Mouse (Mus musculus): Measurements from ENCODE around the gene Zfp598.

The Zfp598 gene

DNA sequence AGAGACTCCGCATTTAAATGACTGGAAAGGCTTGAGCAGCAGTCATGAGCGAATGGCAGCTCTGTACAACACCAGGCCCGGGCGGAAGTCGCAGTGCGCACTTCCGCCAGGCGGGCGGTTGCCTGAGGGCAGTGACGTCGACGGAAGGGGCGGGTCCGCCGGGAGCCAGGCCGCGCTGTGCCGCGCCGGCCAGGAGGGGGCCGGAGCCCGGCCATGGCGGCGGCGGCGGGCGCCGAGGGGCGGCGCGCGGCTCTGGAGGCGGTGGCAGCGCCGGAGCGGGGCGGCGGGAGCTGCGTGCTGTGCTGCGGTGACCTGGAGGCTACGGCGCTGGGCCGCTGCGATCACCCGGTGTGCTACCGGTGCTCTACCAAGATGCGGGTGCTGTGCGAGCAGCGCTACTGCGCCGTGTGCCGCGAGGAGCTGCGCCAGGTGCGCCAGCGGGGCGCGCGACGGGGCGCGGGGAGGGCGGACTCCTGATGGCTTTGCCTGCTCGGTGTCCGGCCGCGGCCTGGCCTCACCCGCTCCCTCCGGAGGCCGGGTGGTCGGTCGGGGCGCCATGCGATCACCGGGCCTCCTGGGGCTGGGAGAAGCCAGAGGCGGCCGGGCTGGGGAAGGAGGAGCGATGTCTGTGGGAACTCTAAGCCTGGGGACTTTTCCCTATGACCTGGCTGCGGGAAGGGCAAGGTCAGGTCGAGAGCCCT, at the start of gene Zfp598:
Zfp598 (plus strand) TSS at position 143 of the 701 bp plus-strand sequence.
- peak; percentile 93 for DNase-seq

DNA sequence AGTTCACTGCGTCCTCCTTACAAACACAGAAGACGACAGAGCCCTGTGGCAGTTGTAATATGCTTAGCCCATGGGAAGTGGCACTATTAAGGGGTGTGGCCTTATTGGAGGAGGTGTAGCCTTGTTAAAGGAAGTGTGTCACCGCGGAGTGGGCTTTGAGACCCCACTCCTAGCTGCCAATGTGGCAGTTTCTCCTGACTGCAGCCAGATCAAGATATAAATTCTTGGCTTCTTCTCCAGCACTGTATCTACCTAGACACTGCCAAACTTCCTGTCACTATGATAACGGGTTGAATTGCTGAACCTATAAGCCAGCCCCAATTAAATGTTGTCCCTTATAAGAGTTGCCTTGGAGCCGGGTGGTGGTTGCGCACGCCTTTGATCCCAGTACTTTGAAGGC, 44.0 kb upstream of the Zfp598 start:
- no peak for DNase-seq

DNA sequence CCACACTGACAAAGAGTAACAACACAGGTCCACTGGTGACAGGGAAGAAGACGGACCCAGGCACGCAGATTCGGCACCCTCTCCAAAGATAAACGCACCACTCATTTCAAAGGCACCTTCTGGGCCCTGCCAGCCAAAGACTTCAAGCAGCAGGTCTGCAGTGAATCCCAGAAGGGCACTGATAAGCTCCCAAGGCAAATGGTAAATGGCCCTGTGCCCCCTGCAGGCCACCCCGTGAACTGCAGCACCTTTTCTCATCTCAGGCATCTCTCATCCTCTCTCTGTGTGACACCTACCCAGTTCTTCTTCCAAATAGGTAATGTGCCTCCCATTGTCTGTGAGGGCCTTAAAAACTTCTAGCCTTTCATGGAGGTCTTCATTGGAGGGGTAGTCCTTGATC, 40.8 kb upstream of the Zfp598 start:
- DNase-seq: peak; percentile 81

DNA sequence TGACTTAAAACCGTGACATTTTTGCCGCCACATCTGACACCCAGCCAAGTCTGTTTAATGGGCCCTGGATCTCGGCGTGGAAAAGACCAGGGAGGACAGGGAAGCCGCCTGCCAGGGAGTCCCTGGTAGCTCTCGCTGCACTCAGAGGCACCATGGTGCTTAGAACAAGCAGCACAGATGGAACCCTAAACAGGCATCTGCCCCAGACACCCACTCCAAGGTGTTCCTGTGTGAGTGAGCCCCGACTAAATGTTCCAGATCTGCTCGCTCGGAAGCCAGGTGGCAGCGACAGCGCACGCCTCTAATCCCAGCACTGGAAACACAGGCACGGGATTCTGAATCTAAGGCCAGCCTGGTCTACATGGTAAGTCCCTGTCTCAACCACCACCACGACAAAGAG, 39.4 kb upstream of the Zfp598 start:
- DNase-seq: no peak

DNA sequence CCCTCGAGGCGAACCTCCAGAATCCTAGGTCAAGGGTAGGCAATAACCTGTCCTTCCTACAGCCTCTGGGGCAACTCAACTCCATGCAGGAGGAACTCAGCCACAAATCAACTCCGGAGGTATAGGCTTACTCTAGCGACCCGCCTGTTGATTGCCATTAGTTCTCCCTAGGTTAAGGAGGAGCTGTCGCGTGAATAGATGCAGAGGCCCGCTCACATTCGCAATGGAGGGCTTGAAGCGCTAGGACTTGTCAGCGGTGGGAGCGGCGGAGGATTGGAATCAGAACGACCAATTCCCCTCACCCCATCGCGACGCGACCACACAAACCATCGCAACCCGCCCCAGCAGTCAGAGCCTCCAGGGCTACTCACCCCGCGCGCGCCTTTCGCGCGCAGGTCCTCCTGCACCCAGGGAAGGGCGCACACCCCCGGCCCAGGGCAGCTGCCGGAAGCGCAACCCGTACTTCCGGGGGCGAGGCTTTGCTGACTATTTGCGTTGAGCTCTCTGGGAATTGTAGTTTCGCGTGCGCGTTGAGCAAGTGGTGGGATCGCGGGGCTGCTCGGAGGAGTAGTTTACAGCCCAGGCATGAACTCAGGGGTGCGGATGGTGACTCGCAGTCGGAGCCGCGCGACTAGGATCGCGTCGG, 37.2 kb upstream of the Zfp598 start, which contains the start of the genes Tsc2 and Nthl1:
Tsc2 (minus strand) TSS at position 464 of the 646 bp plus-strand sequence.
Nthl1 (plus strand) TSS at position 514 of the 646 bp plus-strand sequence.
- DNase-seq: peak; percentile 69

DNA sequence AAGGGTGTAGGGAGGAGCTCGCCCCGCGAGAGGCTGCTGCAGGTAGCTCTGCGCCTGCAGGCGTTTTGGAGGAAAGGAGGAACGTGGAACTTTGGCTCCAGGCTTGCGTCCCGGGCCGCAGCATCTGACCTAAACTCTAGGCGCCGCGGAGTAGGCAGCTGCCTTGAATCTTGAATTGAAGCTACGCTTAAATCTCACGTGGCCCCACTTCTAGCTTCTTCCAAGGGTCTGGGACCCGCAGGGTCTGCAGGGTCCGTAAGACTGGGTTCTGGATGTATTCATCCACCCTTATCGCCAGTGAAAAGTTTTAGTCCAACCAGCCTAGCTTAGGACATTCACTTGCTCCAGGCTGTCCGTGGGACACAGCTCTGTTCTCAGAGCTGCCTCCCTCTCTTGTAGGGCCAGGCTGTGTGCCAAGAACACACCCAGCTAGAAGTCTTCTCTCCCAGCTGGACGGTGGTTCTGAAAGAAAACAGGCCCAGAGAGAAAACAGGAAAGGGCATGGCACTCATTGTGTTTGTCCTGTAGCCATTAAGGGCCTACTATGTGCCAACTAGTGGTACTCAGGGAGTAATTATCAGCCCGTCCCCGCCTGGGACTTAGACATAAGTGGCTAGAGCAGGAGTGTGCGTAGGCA, 36.6 kb upstream of the Zfp598 start:
- DNase-seq: no peak

DNA sequence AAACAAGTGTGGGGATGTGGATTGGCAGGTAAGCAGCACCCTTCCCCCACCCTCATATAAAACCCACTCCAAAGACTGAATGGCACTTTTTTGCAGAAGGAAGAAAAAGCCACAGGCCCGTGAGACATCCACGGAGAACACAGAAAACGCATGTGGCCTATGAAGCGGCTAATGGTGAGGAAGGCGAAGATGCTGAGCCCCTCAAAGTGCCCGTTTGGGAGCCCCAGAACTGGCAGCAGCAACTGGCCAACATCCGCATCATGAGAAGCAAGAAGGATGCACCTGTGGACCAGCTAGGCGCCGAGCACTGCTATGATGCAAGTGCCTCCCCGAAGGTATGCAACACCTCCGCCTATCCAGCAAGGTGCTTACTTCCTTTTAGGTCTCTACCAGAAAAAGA, 35.7 kb upstream of the Zfp598 start:
- DNase-seq: no peak

DNA sequence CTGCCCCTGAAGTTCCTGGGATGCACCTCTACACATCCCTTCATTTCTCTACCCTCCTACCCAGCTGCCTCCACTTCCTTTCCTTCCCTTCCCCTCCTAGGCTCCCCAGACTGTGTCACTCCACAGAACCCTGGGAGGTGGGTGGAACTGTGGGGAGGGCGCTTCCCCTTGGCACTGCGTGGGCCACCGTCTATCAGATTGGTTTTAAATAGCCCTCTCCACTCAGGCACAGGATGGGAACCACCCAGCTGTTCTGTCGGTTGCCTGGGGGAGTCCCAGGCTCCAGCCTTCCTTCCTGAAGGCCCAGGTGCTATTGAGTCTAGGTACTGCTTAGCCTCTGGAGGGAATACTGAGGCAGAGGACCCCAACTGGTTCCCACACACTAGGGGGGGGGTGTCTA, 34.5 kb upstream of the Zfp598 start:
- DNase-seq: no peak

DNA sequence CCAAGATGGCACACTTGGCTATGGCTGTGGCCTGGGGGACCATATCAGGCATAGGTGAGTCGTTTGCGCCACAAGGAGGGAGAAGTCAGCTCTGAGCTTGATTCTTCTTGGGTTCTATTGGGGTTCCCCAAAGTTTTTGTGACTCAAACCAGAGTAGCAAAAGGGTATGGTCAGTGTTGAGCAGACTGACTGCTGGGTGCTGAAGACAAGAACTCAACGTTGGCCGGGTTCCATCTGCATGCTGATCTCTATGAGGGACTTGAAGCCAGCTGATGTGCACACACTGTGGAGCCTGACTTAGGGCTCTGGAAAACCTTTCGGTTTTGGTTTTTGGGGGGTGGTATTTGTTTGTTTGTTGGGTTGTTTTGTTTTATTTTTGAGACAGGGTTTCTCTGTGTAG, 33.8 kb upstream of the Zfp598 start:
- no peak for DNase-seq

DNA sequence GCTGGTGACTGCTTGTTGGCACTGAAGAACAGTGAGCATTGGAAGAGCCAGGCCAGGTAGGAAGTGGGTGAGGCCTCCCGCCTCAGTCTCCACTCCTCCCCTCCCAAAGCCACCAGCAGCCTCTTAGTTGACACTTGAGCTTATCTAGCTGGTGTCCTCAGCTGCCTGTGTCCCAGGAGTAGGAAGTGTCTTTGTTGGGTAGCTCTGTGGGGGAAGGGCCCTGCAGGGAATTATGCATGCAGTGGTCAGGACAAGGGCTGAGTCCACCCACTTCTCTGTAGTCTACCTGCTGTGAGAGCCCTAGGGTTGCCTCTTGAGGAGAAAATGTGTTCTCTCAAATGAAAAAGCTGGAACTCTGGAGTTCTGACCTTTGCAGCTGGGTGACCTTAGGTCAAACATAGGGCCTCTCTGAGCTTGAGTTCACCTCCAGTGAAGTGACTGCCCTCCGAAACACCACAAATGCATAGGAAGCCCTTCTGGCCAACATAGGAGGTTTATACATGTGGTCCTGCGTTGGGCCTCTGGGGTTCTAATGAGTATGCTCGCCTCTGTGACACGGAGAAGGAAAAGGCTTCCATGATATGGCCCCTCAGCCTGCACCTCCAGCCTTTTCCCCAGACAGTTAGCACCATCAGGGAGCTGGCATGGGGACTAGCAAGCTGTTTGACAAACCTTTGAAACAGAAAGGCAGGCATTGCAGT, 32.6 kb upstream of the Zfp598 start:
- no peak for DNase-seq

DNA sequence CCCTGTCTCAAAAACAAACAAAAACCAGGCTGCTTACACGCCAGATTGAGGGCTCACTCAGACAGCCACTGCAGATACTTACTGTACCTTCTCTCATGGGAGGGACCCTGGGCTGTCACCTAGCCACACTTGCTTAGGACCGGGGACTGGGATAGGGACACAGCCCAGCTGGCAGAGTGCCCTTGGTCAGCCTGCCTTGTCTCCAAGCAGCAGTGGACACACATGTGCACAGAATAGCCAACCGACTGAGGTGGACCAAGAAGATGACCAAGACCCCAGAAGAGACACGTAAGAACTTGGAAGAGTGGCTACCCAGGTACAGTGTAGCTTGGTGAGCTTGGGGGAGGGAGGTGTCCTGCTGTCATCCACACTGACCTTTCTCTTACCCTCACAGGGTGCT, 31.3 kb upstream of the Zfp598 start:
- no peak for DNase-seq

DNA sequence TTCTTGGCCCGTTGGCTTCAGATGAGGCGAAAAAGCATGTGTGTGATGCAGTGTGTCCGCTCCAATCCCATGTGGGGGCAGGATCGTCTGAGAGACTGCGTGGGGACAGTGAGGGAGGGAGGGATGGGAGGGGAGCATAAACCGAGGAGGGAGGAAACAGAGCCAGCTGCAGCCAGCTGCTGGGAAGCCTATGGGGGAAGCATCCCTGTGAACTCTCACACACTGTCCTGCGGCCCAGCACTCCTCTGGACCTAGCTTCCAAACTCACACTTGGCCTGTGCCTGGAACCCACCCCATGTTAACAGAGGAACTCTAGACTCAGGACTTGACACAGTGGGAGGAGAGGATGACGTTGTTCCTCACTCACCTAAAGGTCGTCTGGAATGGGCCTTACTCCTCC, 30.6 kb upstream of the Zfp598 start:
- DNase-seq: no peak

DNA sequence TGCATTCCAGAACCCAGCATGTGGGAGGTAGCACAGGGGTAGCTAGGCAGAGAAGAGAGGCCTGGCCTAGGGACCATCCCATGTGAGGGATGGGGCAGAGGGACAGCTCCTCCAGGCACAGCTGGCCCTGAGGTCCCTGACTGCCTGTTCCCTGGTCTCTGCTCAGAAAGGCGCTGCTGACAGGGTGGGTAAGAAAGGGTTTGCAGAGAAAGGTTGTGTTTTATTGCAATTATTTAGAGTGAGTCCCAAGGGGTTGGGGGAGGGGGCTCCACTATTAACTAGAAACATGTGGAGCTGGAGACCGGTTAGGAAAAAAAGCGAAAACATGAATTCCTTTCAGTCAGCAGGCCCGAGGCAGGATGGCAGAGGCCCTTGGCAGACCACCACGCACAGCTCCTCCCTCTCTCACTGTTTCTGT, 29.9 kb upstream of the Zfp598 start:
- DNase-seq: no peak

DNA sequence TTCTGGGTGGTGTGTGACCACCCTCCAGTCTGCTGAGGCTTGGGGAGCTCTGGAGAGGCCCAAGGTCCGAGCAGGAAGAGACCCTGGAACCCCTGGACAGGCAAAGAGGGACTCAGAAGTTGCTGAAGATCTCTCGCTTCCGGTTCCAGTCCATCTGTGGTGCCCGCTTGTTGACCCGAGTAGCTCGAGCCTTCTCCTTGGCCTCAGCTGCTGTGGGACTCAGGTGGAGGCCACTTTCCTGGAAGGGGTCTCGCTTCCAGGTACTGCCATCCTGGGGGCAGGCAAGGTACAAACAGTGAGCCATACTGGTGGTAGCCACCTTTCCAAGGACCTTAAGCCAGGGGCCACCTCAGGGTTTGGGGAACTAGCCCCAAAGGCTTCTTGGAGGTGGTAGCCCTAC, 29.4 kb upstream of the Zfp598 start:
- no peak for DNase-seq

DNA sequence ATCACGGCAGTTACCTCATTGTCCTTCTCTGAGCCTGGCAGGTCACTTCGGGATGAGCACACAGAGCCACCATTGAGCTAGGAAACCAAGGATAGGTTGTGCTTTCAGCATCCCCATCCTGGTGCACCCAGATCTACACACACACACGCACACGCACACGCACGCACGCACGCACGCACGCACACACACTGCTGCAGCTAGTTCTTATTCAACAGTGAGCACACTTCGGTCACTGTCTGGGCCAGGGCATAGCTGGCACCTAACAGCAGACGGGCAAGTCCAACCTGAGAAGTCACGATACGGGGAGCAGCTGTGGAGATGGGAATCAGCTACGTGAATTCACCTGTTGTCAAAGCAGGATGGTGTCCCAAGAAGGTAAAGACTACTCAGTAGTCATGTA, 28.9 kb upstream of the Zfp598 start:
- DNase-seq: no peak

DNA sequence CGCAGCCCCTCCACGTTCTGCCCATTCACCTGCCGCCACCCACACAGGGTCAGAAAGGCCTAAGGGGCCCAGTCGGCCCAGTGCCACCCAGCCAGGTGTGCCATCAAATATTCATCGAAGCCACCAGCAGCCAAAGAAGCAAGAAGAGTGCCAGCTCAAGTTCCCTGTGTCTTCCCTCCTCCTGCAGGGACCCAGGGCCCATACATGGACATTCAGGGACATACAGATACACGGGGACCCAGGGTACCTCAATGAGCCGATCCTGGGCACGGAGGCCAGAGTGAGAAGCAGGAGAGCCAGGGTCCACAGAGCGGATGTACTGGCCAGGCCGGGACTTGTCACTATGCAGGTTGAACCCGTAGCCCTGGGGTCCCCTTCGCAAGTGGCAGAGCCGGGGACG, 27.5 kb upstream of the Zfp598 start:
- no peak for DNase-seq

DNA sequence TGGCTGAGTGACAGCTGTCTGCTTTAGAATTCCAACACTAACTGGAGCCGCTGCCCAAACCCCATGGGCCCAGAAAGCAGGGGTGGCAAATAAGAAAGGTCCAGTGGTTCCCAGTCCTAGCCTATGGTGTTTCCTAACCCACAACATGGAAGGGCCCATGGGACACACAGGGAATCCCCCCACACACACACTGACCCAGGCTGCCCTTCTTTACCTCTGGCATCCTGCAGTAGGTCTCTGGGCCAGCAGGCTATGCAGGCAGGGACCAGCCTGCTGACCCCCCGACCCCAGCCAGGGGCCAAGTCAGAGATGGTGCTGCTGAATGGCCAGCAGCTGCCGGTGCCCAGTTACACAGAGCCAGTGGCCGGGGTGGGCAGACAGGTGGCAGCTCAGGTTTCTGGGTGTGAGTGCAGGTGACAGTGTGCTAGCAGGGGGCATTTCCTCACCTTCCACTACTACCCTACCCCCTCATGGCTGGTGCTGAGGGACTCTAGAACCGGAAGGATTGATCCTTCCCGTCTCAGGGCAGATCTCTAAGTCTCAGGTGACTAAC, 26.6 kb upstream of the Zfp598 start:
- DNase-seq: no peak

DNA sequence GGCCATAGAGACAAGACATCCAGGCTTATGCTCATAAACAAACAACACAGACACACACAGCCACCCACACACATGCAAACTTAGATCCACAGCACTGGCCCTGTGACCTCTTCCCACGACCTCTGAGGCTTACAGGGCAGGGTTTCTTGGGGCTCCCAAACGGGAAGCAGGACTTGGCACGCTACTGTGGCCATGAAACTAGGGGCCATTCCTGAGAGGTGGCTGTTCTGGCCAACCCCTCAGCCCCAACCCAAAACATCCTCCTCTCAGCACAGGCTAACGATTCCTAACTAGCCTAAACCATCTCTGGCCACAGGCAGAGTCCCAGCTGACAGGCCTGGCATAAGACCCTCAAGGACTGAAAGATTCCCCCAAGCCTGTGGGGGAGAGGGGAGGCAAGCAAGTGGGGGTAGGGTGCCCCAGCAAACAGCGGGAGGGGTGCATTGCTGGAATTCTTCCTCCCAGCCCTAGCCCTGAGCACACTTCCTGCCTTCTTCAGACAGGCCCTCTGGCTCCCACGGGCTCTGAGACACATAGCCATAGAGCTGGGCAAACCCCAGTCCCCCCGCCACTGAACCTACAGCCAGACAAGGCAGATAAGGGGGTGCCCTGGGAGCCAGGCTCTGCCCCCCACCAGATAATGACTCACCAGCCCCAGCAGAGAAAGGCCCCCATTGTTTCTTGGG, 25.3 kb upstream of the Zfp598 start:
- no peak for DNase-seq

DNA sequence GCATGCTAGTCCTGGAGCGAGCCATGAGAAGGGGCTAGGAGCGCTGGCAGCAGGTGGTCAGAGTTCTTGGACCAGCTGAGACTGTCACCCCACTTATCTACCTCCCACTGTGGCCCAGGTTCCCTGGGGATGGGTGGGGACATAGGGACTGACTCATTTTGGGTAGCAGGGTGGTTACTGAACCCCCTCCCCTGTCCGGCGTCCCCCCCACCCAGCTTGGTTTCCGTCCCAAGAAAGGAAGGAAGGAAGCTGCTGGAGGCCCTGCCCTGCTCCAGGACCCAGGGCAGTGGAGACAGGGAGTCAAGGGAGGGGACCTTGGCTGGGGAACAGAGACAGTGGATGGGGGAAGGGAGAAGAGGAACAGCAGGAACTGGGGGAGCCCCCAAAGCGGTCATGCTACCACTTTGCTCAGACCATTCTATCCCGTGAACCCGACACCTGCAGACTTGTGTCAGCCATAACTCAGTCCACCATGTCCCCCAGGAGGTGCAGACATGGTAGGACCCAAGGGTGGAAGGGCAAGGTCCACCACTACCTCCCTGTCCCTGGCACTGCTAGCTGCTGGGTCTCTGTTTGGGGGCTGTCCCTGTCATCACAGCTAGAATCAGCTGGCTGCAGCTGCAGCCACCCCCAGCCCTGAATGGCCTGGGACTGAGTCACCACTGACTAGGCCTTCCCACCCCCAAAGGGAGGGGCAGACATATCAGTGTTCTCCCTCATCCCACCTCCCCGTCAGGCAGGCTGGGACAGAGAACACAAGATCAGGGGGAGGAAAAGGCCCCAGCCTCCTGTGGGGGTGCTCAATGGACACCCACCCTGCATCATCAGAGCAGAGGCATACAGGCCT, 24.4 kb upstream of the Zfp598 start:
- DNase-seq: no peak

DNA sequence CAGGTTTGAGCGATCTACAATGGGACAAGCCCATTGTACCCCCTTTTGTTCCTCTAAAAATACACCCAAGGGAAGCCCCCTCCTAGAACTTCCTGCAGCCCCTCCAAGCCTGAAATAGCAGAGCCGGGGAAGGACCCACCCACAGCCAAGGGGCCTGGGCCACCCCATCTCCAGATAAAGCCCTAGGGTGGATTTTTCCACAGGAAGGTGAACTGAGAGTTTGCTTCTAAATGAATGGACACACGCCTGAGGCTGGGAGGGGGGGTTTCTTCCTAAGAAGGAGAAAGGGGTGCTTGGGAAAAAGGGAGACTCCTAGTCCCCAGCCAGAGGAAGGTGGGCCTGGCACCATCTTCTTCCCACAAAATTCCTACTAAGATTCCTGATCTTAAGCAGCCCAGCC, 23.6 kb upstream of the Zfp598 start:
- DNase-seq: no peak

DNA sequence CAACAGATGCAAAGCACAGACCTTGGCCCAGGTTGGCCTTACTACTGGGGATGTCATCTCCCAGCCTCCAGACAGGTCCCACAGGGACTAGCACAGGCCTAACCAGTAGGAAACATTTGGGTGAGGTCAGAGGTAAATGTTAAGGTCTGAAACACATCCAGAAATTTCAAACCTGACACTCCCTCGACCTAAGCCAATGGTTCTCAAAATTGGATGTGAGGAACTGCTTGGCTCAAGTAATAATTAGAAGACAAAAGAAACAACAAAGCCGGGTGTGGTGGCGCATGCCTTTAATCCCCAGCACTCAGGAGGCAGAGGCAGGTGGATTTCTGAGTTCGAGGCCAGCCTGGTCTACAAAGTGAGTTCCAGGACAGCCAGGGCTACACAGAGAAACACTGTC, 23.1 kb upstream of the Zfp598 start:
- DNase-seq: no peak

DNA sequence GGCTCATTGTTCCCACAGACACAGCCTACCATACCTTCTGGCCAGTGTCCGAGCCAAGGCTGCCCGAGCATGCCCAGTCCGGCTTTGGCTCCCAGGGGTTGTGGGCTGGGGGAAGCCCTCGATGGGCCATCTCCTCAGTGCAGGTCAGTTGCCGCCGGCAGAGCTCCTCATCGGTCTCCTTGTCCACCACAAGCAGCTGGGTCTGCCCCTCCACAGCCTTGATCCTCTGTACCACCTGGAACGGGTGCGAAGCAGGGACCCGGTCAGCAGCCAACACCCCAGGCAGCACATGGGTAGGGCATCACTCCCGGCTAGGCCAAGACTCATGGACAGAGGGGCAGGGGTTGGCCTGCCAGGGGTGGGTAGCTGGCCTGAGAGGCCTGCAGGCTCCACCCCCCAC, 22.0 kb upstream of the Zfp598 start:
- no peak for DNase-seq
